Mouse (Mus musculus) forebrain, embryonic 12.5 days (tissue): Measurements from ENCODE around the gene Rab7b. TPM values are rescaled to one million over a fixed set of nuclear protein-coding genes. Genes with fewer than 3 reads are reported as not detected.

Experiments
- ATAC-seq: fragments of 200-750 bp; cut with Nextera tagmentation; 2 replicates; pipeline ENCODE4 v1.8.0; 2017; ENCODE audit warnings: moderate TSS enrichment; ENCODE audit not compliant: low FRiP score
- H3K27ac ChIP-seq: fragments of 300-500 bp; sonication (generic); 2 replicates; pipeline ENCODE4 v1.5.1; 2016; ENCODE audit warnings: mild to moderate bottlenecking
- H3K27me3 ChIP-seq: fragments of 300-500 bp; sonication (generic); 2 replicates; pipeline ENCODE4 v1.6.1; 2016; ENCODE audit warnings: mild to moderate bottlenecking
- H3K36me3 ChIP-seq: fragments of 300-500 bp; sonication (generic); replicated peaks from 2 replicates; pipeline ENCODE4 v1.6.1; 2016; ENCODE audit warnings: mild to moderate bottlenecking
- H3K4me1 ChIP-seq: fragments of 300-500 bp; sonication (generic); 2 replicates; pipeline ENCODE4 v1.6.1; 2016
- H3K4me2 ChIP-seq: fragments of 300-500 bp; sonication (generic); 2 replicates; pipeline ENCODE4 v1.6.1; 2016; ENCODE audit warnings: mild to moderate bottlenecking, moderate library complexity
- H3K4me3 ChIP-seq: fragments of 300-500 bp; sonication (generic); replicated peaks from 2 replicates; pipeline ENCODE4 v1.5.1; 2016; ENCODE audit warnings: mild to moderate bottlenecking
- H3K9ac ChIP-seq: fragments of 300-500 bp; sonication (generic); 2 replicates; pipeline ENCODE4 v1.6.1; 2016; ENCODE audit warnings: mild to moderate bottlenecking
- H3K9me3 ChIP-seq: fragments of 300-500 bp; sonication (generic); 2 replicates; pipeline ENCODE4 v1.6.1; 2016
- WGBS: fragments of 180-500 bp; shearing (Covaris S2); methylation state at CpG from one replicate; pipeline ENCODE4 v1.1.7; 2016; 5-methylcytosine and 5-hydroxymethylcytosine counted together
- polyA plus RNA-seq: library from polyadenylated mRNA; unstranded; fragments of >200 nt; fragmentation: Nextera tagmentation; extraction: Ambion mirVana; gene quantifications from 2 replicates; pipeline ENCODE4 v1.2.1, GENCODE M21; 2016

Gene Rab7b
- polyA plus RNA-seq, 1 experiment from 2014 or later = 0.43 TPM

DNA sequence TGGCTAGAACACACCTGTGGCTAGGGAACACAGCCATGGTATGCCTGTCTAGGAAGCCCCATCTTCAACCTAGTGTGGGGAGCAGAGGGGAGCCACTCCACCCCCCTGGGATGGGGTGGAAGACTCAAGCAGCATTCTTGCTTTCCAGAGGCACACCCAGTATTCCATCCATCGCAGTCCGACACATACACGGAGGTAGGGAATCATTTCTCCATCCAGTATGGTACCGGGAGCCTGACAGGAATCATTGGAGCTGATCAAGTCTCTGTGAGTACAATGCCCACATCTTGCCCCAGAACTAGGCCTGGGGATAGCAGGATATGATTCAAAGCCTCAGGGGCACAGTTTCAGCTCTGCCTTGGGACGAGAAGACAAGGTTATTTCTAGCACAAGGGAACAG, 24.4 kb upstream of the Rab7b start:
- 87% methylated on average over 5 of the region's 5 CpGs for WGBS
- ATAC-seq = no peak
- no peaks in the 10 kb centered on the region for H3K36me3 ChIP-seq
- no peaks in the 10 kb centered on the region for H3K4me1 ChIP-seq
- H3K9me3 ChIP-seq = no peaks in the 10 kb centered on the region
- H3K4me3 ChIP-seq = no peak overlapping the region
- H3K9ac ChIP-seq = no peak overlapping the region
- H3K27ac ChIP-seq = no peak overlapping the region
- H3K27me3 ChIP-seq = no peaks in the 10 kb centered on the region; the same call in none of the 2 replicates
- H3K4me2 ChIP-seq = no peak overlapping the region

DNA sequence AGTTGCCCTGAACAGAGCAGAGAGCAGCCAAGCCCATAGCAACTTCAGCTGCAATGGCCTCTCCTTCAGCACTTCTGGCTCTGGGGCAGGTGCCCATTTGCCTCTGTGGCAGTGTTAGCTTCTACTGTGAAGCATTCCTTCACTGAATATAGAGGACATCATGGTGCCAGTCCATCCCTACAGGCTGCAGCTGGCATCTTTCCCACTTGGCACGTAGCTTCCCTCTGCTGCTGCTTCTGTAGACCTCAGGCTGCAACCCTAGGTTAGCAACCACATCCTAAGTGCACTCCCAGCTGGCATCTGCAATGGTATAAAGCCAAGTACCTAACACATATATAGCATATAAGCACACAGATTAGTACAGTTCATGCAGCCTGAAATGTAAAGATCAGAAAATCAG, 22.6 kb upstream of the Rab7b start:
- Histone ChIP-seq H3K27ac (no peak overlapping the region), H3K9ac (no peak overlapping the region), H3K36me3 (no peaks in the 10 kb centered on the region), H3K4me1 (no peaks in the 10 kb centered on the region), H3K27me3 (no peaks in the 10 kb centered on the region; the same call in 1 of the 2 replicates), H3K9me3 (no peaks in the 10 kb centered on the region), H3K4me2 (no peak overlapping the region), H3K4me3 (no peak overlapping the region)
- ATAC-seq = no peak
- 84% methylated on average over 1 of the region's 1 CpGs for WGBS

DNA sequence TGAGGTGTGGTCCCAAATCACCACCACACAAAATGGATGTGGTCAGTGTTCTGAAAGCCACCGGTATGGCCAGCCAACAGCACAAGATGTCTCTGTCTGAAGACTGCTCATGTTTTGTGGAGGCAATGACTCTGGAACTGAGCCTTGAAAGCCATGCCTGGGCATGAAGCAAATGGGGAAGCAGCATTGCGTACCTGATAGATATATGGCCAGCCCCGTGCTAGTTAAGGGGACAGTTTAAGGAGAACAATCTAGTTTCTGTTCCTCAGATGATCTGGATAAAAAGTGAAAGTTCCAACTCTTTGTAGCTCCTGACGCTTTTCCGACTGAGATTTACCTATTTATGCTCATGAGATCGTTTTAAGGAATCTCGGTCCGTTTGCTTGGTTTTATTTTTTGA, 17.4 kb upstream of the Rab7b start:
- no peaks in the 10 kb centered on the region for H3K36me3 ChIP-seq
- no peaks in the 10 kb centered on the region for H3K27me3 ChIP-seq
- no peaks in the 10 kb centered on the region for H3K9me3 ChIP-seq
- ATAC-seq = no peak
- no peaks in the 10 kb centered on the region for H3K4me1 ChIP-seq
- H3K4me3 ChIP-seq = no peak overlapping the region
- no peak overlapping the region for H3K9ac ChIP-seq
- 95% methylated on average over 8 of the region's 8 CpGs for WGBS
- no peak overlapping the region for H3K4me2 ChIP-seq
- H3K27ac ChIP-seq = no peak overlapping the region

DNA sequence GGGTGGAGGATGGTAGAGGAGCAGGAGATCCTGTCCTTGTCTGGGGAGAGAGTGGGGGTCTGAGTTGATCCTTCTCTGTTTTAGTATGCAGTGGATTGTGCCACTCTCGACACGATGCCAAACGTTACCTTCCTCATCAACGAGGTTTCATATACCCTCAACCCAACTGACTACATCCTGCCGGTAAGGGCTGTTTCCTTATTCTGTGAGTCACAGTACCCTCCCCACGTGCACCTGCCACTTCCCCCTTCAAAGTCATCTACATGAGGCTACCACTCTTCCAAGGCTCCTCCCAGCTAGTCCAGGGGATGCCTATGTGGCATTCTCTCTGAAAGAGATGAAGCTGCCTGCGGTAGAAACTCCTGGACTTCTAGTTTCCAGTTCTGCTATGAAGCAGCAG, 16.1 kb upstream of the Rab7b start:
- no peak for ATAC-seq
- 85% methylated on average over 7 of the region's 7 CpGs for WGBS

DNA sequence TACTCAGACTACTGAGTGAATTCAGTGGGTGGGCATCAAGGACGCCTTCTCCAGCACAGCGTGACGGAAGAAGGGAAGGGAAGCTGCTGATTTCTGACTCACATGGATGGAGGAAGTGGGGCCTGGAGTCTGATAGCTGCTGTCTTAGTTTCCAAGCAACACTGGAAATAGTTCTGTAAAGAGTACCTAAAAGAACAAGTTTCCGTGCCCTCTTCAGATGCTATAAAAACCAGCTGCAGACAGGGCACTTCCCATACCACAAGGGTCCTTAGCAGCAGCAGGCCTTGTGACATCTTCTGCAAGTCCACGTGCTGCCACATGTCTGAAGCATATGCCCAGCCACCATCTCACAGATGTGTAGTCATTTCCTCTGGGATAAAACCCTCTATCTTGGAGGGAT, 8.9 kb upstream of the Rab7b start:
- 89% methylated on average over 5 of the region's 5 CpGs for WGBS
- H3K4me1 ChIP-seq = no peaks in the 10 kb centered on the region
- no peaks in the 10 kb centered on the region for H3K36me3 ChIP-seq

More for the DNA sequence above, 16.1 kb upstream of the Rab7b start:
- no peak overlapping the region for H3K4me2 ChIP-seq
- H3K27me3 ChIP-seq = no peaks in the 10 kb centered on the region
- H3K9ac ChIP-seq = no peak overlapping the region
- no peaks in the 10 kb centered on the region for H3K9me3 ChIP-seq
- no peaks in the 10 kb centered on the region for H3K36me3 ChIP-seq
- no peak overlapping the region for H3K4me3 ChIP-seq
- no peaks in the 10 kb centered on the region for H3K4me1 ChIP-seq
- no peak overlapping the region for H3K27ac ChIP-seq

DNA sequence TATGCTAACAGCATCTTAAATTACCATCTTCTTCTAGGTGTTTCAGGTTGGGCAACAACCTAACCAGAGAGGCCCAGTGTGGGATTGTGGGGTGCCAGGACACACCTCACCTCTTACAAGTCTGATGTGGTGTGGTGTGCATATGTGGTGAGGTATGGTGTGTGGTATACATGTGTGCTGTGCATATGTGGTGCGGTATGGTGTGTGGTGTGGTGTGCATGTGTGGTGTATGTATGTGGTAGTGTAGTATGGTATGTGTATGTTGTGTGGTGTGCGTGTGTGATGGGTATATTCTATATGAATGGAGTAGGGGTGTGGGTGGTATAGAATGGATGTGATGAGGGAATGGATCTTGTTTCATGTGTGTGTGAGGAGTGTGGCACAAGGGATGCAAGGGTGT, 756 bp upstream of the Rab7b start:
- H3K4me3 ChIP-seq = no peak overlapping the region
- no peak overlapping the region for H3K27ac ChIP-seq
- 89% methylated on average over 2 of the region's 2 CpGs for WGBS
- ATAC-seq = no peak
- H3K27me3 ChIP-seq = no peaks in the 10 kb centered on the region
- H3K9me3 ChIP-seq = no peaks in the 10 kb centered on the region
- H3K36me3 ChIP-seq = no peaks in the 10 kb centered on the region
- H3K9ac ChIP-seq = no peak overlapping the region
- H3K4me1 ChIP-seq = no peaks in the 10 kb centered on the region
- H3K4me2 ChIP-seq = no peak overlapping the region

More for the DNA sequence above, 8.9 kb upstream of the Rab7b start:
- ATAC-seq = no peak
- Histone ChIP-seq H3K27ac (no peak overlapping the region), H3K27me3 (no peaks in the 10 kb centered on the region), H3K9ac (no peak overlapping the region), H3K4me2 (no peak overlapping the region), H3K4me3 (no peak overlapping the region), H3K9me3 (no peaks in the 10 kb centered on the region)

DNA sequence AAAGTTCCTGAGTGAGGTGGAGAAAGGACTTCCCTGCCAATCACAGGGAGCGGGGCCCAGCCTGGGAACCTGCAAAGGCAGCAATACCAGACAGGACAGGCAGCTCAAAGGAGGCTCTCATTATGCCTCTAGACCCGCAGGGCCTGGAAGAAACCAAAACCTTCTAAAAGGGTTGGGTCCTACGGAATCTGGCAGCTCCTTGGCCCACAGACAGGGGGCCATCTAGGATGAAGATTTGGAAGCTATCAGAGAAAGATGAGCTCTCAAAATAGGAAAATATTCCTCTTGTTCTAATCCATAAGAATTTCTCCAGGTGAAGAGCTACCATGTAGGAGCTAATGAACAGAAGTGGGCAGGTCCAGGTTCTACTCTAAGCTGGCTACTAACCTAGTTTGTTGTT, 521 bp downstream of the Rab7b start:
- Histone ChIP-seq H3K27ac (no peak overlapping the region), H3K27me3 (no peaks in the 10 kb centered on the region), H3K4me1 (no peaks in the 10 kb centered on the region), H3K36me3 (no peaks in the 10 kb centered on the region), H3K4me3 (no peak overlapping the region), H3K9ac (no peak overlapping the region), H3K9me3 (no peaks in the 10 kb centered on the region), H3K4me2 (no peak overlapping the region)
- no peak for ATAC-seq
- 65% methylated on average over 3 of the region's 3 CpGs for WGBS

DNA sequence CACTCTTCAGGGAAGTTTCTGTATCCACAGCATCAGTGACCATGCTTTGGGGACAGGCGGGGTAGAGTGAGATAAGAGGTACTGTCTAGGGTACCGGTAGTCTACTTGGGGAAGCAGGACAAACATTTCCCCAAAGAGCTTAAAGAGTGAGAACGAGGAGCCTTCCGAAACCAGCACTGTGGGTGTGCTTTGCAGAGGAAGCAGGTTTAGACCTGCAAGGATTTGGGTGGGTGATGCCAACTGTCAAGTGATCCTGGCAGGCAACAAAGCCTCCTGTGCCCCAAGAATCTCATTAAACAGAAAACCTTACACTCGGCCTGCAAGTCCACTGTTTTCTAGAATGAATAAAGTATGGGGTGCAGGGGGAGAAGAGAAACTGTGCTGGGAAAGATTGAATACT, 1.4 kb downstream of the Rab7b start:
- H3K27me3 ChIP-seq = no peaks in the 10 kb centered on the region
- H3K36me3 ChIP-seq = no peaks in the 10 kb centered on the region
- WGBS = 79% methylated on average over 5 of the region's 5 CpGs
- H3K9me3 ChIP-seq = no peaks in the 10 kb centered on the region
- no peak for ATAC-seq
- no peak overlapping the region for H3K4me3 ChIP-seq
- no peaks in the 10 kb centered on the region for H3K4me1 ChIP-seq
- no peak overlapping the region for H3K27ac ChIP-seq
- no peak overlapping the region for H3K9ac ChIP-seq
- no peak overlapping the region for H3K4me2 ChIP-seq

DNA sequence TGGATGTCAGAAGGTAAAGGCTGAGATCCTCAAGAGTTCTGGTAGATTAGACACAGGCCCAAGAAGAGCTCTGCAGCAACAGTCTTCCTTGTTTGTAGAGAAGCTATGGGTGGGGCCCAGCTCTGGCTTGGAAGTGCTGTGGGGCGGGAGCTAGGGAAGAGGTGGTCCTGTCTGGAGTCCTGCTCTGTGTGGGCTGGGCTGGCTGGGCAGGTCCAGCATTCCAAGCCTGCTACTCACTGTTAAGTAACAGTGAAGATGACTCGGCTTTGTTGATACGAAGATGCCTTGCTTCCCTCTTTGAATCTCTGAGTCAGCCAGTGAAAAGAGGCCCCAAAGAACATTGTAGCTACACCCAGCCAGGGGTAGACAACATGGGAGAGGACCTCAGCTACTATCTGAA, 1.9 kb downstream of the Rab7b start:
- Histone ChIP-seq H3K4me2 (no peak overlapping the region), H3K27ac (no peak overlapping the region), H3K36me3 (no peaks in the 10 kb centered on the region), H3K27me3 (no peaks in the 10 kb centered on the region), H3K4me3 (no peak overlapping the region), H3K4me1 (no peaks in the 10 kb centered on the region), H3K9ac (no peak overlapping the region), H3K9me3 (no peaks in the 10 kb centered on the region)
- 81% methylated on average over 3 of the region's 3 CpGs for WGBS
- no peak for ATAC-seq

DNA sequence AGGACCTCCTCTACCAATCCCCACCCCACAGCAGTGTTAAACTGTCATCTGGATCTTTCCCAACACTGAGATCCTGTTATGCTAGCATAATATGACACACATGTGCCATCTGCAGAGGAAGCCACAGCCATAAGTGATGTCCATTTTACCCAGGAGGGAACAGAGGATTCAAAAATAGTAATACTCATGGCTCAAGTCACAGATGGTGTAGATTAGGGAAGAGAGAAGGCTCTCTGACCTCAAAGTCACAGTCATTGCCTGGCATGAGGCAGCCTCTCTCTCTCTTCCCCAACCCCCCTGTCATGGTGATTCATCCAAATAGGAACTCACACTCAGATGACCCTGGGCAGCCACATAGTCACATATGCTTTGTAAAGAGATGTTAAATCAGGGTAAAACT, 2.9 kb downstream of the Rab7b start:
- Histone ChIP-seq H3K4me1 (peaks cover under 1% of the 10 kb centered on the region; the same call in 1 of the 2 replicates), H3K36me3 (no peaks in the 10 kb centered on the region), H3K9ac (no peak overlapping the region), H3K27me3 (no peaks in the 10 kb centered on the region), H3K4me3 (no peak overlapping the region), H3K27ac (no peak overlapping the region), H3K9me3 (no peaks in the 10 kb centered on the region), H3K4me2 (no peak overlapping the region)
- no peak for ATAC-seq

DNA sequence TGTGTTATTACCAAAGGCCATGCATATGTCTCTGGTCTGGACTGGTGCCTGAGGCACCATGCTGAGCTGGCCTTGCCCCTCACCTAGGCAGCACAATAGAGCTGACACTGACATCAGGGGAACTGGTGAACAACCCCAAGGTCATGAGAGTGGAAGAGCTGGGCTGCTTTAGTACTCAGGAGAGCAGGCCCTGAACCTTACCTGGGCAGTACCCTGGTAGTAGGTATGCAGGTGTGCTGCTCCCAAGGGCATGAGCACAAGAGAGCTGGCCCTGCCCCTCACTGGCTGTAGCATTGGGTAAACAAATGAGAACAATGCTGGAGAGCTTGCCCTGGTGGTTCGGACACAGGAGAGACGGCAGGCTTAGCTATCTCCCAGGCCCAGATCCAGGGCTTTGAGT, 6.8 kb downstream of the Rab7b start:
- H3K4me3 ChIP-seq = no peak overlapping the region
- H3K9me3 ChIP-seq = no peaks in the 10 kb centered on the region
- H3K4me2 ChIP-seq = no peak overlapping the region
- H3K27ac ChIP-seq = no peak overlapping the region
- ATAC-seq = no peak
- H3K9ac ChIP-seq = no peak overlapping the region
- H3K4me1 ChIP-seq = peaks cover 3% of the 10 kb centered on the region; the same call in 1 of the 2 replicates
- H3K36me3 ChIP-seq = no peaks in the 10 kb centered on the region
- no peaks in the 10 kb centered on the region for H3K27me3 ChIP-seq
- WGBS = 83% methylated on average over 2 of the region's 2 CpGs

DNA sequence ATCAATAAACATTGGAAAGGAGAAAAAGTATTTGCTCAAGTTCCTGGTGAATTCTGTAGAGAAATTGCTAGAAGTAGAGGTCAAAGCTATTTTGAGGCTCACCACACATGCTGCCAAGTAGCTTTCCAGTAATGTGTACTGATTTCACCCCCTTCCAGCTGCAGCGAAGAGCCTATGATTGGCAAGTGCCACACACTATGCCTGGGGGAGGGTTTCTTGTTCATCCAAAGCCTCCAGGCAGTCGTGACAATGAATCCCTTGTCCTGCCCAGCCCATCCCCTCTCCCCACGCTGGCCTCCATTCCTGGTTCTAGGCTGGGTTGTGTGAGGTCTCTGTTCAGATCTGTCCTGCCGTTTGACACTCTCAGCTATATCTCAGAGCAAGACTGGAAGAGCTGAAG, 7.8 kb downstream of the Rab7b start:
- no peaks in the 10 kb centered on the region for H3K36me3 ChIP-seq
- WGBS = 59% methylated on average over 4 of the region's 4 CpGs
- ATAC-seq = no peak
- no peaks in the 10 kb centered on the region for H3K9me3 ChIP-seq
- H3K4me3 ChIP-seq = no peak overlapping the region
- peaks cover 3% of the 10 kb centered on the region; the same call in 1 of the 2 replicates for H3K4me1 ChIP-seq
- H3K9ac ChIP-seq = no peak overlapping the region
- no peak overlapping the region for H3K27ac ChIP-seq
- H3K27me3 ChIP-seq = no peaks in the 10 kb centered on the region
- H3K4me2 ChIP-seq = no peak overlapping the region

DNA sequence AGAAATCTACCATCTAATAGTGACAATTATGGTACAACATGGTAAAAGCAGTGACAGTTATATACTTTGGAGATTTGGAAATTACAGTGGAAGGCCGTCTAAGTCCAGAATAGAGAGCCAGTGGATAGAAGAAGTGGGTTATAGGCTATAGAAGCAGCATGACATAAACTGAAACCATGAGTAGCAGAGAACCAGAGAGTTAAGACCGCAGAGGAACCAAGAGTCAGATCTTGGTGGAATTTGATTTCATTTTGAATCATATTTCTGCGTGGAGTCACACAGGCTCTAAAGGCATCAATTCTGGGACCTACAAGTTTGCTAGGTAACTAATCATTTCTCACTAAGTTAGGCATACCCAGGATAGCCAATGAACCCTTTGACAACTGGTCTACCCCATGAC, 10.3 kb downstream of the Rab7b start:
- no peak for ATAC-seq
- Histone ChIP-seq H3K27me3 (no peaks in the 10 kb centered on the region), H3K4me2 (no peak overlapping the region), H3K4me1 (peaks cover 3% of the 10 kb centered on the region; the same call in 1 of the 2 replicates), H3K9ac (no peak overlapping the region), H3K9me3 (no peaks in the 10 kb centered on the region), H3K4me3 (no peak overlapping the region), H3K36me3 (no peaks in the 10 kb centered on the region), H3K27ac (no peak overlapping the region)
- 90% methylated on average over 3 of the region's 3 CpGs for WGBS

DNA sequence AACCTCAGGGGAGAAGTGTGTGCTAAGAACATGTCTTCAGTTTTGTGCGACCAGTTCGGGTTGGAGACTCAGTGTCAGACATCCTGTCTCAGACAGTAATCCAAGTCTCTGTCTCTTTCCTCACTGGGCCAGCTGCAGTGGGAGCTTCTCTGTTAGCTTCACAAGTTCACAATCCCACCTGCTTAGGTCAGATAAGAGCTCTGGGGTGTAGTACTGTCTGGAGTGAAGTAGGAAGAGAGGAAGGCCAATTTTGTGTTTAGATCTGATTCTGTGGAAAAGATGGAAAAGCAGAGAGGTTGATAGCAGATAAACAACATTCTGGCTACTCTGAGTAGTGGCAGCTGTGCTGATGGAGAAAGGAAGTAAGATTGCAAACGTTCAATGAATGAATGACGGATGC, 11.1 kb downstream of the Rab7b start:
- H3K9ac ChIP-seq = no peak overlapping the region
- no peak overlapping the region for H3K4me2 ChIP-seq
- peaks cover 3% of the 10 kb centered on the region; the same call in 1 of the 2 replicates for H3K4me1 ChIP-seq
- no peaks in the 10 kb centered on the region for H3K36me3 ChIP-seq
- no peaks in the 10 kb centered on the region for H3K9me3 ChIP-seq
- no peak for ATAC-seq
- H3K4me3 ChIP-seq = no peak overlapping the region
- H3K27me3 ChIP-seq = no peaks in the 10 kb centered on the region
- WGBS = 89% methylated on average over 4 of the region's 4 CpGs
- no peak overlapping the region for H3K27ac ChIP-seq
